Mouse (Mus musculus) liver, embryonic 12.5 days (tissue): ENCODE results near the gene Gp1bb. TPM values are rescaled to one million over a fixed set of nuclear protein-coding genes. Genes with fewer than 3 reads are reported as not detected.

Experiments
- ATAC-seq: fragments of 200-750 bp; cut with Nextera tagmentation; 2 replicates; pipeline ENCODE4 v1.8.0; 2017; ENCODE audit warnings: moderate number of reproducible peaks, mild to moderate bottlenecking, moderate library complexity
- H3K27ac ChIP-seq: fragments of 300-500 bp; sonication (generic); 2 replicates; pipeline ENCODE4 v1.5.1; 2016; ENCODE audit warnings: mild to moderate bottlenecking
- H3K27me3 ChIP-seq: fragments of 300-500 bp; sonication (generic); replicated peaks from 2 replicates; pipeline ENCODE4 v1.6.1; 2016; ENCODE audit warnings: mild to moderate bottlenecking, moderate library complexity
- H3K36me3 ChIP-seq: fragments of 300-500 bp; sonication (generic); 2 replicates; pipeline ENCODE4 v1.6.1; 2016; ENCODE audit warnings: mild to moderate bottlenecking, moderate library complexity
- H3K4me1 ChIP-seq: fragments of 300-500 bp; sonication (generic); 2 replicates; pipeline ENCODE4 v1.6.1; 2016
- H3K4me2 ChIP-seq: fragments of 300-500 bp; sonication (generic); 2 replicates; pipeline ENCODE4 v1.6.1; 2016; ENCODE audit warnings: mild to moderate bottlenecking, moderate library complexity
- H3K4me3 ChIP-seq: fragments of 300-500 bp; sonication (generic); 2 replicates; pipeline ENCODE4 v1.5.1; 2016; ENCODE audit warnings: mild to moderate bottlenecking, moderate library complexity
- H3K9ac ChIP-seq: fragments of 300-500 bp; sonication (generic); 2 replicates; pipeline ENCODE4 v1.6.1; 2016; ENCODE audit warnings: mild to moderate bottlenecking, moderate library complexity
- H3K9me3 ChIP-seq: fragments of 300-500 bp; sonication (generic); replicated peaks from 2 replicates; pipeline ENCODE4 v1.6.1; 2016; ENCODE audit warnings: mild to moderate bottlenecking, moderate library complexity
- WGBS: fragments of 180-500 bp; shearing (Covaris S2); methylation state at CpG from one replicate; pipeline ENCODE4 v1.1.7; 2016; ENCODE audit not compliant: insufficient replicate concordance; 5-methylcytosine and 5-hydroxymethylcytosine counted together
- polyA plus RNA-seq: library from polyadenylated mRNA; unstranded; fragments of >200 nt; fragmentation: Nextera tagmentation; extraction: Ambion mirVana; gene quantifications from 2 replicates; pipeline ENCODE4 v1.2.1, GENCODE M21; 2016

The Gp1bb gene
- polyA plus RNA-seq: 40.8 and 44.2 TPM in 2 replicates

DNA sequence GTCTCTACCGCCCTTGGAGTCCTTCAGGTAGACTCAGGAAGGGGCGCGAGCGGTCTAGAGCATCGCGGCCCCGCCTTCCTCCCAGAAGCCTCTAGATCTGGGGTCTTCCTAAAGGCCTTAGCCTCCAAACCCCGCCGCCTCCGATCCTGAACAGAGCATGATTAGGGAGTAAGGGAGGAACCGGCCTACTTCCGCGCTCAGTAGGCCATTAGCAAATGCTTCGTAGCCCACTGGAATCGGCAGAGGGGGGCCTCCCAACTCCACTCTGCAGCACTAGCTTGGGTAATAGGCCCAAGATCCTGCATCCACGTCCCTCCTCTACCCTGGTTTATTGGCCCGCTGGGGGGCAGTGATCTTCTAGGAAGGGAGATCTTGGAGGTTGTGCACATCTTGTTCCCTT is at the start of gene Gp1bb:
TSS of gene Gp1bb (minus strand) at position 385 of the 400 bp plus-strand sequence.
- WGBS: 7% methylated on average over 17 of the region's 17 CpGs
- Histone ChIP-seq H3K27ac (0 out of 2 replicates have a peak within 1 kb of the TSS, but pooled peaks have one; percentile 1), H3K4me3 (peak within 1 kb of the TSS; percentile 50)

DNA sequence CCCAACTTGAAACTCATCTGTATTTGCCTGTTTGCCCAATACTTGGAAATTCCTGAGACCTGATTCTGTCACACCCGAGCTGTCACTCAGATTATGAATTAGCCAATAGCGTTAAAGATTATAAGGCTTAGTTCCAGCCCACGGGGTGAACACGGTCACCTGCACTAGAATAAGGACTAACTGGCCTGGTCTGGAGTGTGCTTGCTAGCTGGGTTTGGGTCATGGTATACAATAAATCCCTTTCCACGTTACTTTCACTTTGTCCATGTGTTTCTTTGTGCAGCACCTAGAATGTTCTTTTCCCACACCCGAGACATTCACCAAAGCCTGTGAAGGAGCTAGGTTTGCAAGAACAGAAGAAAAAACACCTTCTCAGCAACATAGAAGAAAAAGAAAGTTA is 47.7 kb upstream of the Gp1bb start:
- no peak for ATAC-seq
- H3K9me3 ChIP-seq: no peaks in the 10 kb centered on the region
- no peak overlapping the region for H3K4me3 ChIP-seq
- H3K9ac ChIP-seq: no peak overlapping the region
- H3K27me3 ChIP-seq: peaks cover 23% of the 10 kb centered on the region; the same call in 1 of the 2 replicates
- H3K4me1 ChIP-seq: no peaks in the 10 kb centered on the region
- 53% methylated on average over 6 of the region's 6 CpGs for WGBS
- H3K36me3 ChIP-seq: no peaks in the 10 kb centered on the region
- no peak overlapping the region for H3K4me2 ChIP-seq
- no peak overlapping the region for H3K27ac ChIP-seq

More for the DNA sequence above, at the start of gene Gp1bb:
- peak within 1 kb of the TSS; percentile 72 for H3K4me2 ChIP-seq
- peaks cover 98% of the 10 kb centered on the region for H3K27me3 ChIP-seq
- peaks cover 48% of the 10 kb centered on the region for H3K4me1 ChIP-seq
- no peaks in the 10 kb centered on the region for H3K36me3 ChIP-seq
- no peak for ATAC-seq
- 0 out of 2 replicates have a peak within 1 kb of the TSS, but pooled peaks have one; percentile 28 for H3K9ac ChIP-seq
- no peaks in the 10 kb centered on the region for H3K9me3 ChIP-seq

DNA sequence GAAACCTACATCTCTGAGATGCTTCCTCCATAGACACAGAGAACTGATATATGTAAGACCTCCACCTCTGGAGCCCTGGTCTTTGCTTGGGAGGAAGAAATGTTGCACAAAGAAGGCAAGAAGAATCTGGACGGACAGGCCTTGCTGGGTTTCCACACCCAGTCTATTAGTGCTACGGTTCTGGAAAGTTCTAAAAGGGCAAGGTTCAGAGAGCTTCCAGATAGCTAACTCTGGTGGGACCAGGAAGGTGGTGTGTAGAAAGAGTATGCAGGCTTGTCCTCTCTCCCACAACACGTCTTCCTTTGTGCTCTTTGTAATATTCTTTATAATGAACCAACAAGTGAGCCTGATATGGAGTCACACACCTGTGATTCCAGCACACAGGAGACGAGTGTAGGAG is 36.4 kb upstream of the Gp1bb start:
- H3K4me2 ChIP-seq: no peak overlapping the region
- 59% methylated on average over 4 of the region's 4 CpGs for WGBS
- no peaks in the 10 kb centered on the region for H3K36me3 ChIP-seq

DNA sequence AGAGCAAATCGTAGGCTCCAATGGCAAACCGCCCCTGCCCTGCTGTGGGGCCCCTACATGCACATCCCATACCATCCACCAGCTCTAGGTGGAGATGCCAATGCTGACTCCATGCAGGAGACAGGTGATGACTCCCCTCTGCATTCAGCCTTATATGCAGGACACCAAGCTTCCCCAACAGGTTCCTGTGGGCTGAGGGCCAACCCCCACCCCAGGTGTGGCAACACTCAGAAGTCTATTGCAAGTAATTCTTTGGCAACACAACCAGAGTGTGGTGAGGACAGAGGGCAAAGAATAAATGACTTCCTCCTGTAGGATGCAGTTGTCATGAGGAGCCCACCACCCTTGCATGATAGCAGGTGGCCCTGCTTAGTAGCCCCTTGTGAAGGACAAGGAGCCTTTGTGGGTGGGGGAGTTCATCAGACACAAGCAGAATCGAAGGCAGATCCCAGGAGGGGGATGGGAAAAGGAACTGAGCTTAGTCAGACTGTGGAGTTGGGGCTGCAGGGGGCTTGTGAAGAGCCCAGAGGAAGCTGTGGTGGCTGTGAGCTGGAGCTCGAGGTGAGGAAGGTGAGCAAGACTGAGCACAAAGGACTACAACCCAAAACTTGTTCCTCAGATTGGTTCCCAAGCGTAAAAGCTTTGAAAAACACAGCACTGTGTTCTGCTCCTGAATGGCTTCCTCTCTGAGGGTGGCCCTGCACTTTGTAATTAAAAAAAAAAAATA is 33.3 kb upstream of the Gp1bb start:
- no peak overlapping the region for H3K4me2 ChIP-seq
- no peak overlapping the region for H3K9ac ChIP-seq
- H3K4me3 ChIP-seq: no peak overlapping the region
- no peak for ATAC-seq
- H3K9me3 ChIP-seq: no peaks in the 10 kb centered on the region
- no peaks in the 10 kb centered on the region for H3K36me3 ChIP-seq
- 25% methylated on average over 5 of the region's 5 CpGs for WGBS
- H3K4me1 ChIP-seq: no peaks in the 10 kb centered on the region
- no peak overlapping the region for H3K27ac ChIP-seq
- H3K27me3 ChIP-seq: no peaks in the 10 kb centered on the region; the same call in 1 of the 2 replicates

More for the DNA sequence above, 36.4 kb upstream of the Gp1bb start:
- Histone ChIP-seq H3K4me3 (no peak overlapping the region), H3K27ac (no peak overlapping the region), H3K4me1 (no peaks in the 10 kb centered on the region), H3K27me3 (peaks cover 3% of the 10 kb centered on the region; the same call in 1 of the 2 replicates), H3K9ac (no peak overlapping the region), H3K9me3 (no peaks in the 10 kb centered on the region)
- ATAC-seq: no peak

DNA sequence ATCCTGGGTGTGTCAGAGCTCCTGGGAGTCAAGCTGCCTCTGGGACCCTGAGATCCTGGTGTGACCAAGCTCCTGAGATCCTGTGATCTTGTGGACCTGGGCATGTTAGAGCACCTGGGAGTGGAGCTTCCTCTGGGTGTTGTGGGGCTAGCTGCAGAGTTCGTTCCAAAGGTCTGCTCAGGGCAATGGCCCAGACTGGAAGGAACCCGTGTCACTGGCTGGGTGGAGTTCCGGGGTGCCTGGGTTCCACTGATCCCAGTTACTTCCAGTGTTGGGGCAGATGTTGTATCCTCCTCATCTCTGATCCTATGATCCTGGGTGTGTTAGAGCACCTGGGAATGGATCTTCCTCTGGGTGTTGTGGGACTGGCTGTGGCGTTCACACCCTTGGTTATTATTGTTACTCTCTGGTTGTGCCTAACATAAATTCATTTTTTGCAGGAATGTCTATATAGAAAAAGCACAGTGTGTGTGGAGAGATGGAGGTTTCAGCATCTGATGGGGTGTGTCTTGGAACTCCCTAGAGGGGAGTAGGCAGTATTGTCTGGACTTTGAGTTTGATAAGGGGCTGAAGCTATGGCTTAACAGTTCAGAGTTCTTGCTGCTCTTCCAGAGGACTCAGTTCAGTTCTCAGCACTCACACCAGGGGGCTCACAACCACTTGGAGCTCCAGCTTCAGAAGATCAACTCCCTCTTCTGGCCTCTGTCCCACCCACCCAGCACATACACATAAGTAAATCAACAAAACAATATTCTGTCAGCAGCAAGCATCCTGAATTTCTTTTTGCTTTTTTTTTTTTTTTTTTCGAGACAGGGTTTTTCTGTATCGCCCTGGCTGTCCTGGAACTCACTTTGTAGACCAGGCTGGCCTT is 31.3 kb upstream of the Gp1bb start:
- 76% methylated on average over 6 of the region's 6 CpGs for WGBS
- H3K27me3 ChIP-seq: no peaks in the 10 kb centered on the region; the same call in 1 of the 2 replicates
- no peak for ATAC-seq
- no peaks in the 10 kb centered on the region for H3K36me3 ChIP-seq
- H3K27ac ChIP-seq: no peak overlapping the region
- no peak overlapping the region for H3K9ac ChIP-seq
- H3K9me3 ChIP-seq: no peaks in the 10 kb centered on the region
- H3K4me3 ChIP-seq: no peak overlapping the region
- H3K4me2 ChIP-seq: no peak overlapping the region
- H3K4me1 ChIP-seq: no peaks in the 10 kb centered on the region

DNA sequence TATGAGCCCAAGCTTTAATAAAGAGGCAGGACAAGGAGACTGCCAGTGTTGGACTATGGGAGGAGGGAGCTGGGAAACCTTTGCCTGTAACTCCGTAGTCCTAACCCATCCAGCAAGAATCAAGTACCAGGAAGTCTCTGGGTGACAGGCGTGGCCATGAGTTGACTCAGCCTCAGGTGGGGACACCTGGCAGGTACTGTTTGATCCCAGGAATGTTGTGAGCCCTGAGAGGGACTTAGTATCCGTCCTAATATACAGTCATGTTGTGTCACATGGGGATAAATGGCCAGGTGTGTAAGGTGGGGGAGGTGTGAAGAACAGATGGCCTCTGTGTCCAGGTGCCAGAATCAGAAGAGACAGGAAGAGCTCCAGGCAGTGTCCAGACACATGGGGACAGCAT is 26.9 kb upstream of the Gp1bb start:
- no peak overlapping the region for H3K4me3 ChIP-seq
- no peaks in the 10 kb centered on the region for H3K9me3 ChIP-seq
- H3K36me3 ChIP-seq: no peaks in the 10 kb centered on the region
- H3K27me3 ChIP-seq: no peaks in the 10 kb centered on the region; the same call in 1 of the 2 replicates
- no peak overlapping the region for H3K4me2 ChIP-seq
- 47% methylated on average over 3 of the region's 3 CpGs for WGBS
- no peaks in the 10 kb centered on the region for H3K4me1 ChIP-seq
- ATAC-seq: no peak
- H3K27ac ChIP-seq: no peak overlapping the region
- H3K9ac ChIP-seq: no peak overlapping the region

DNA sequence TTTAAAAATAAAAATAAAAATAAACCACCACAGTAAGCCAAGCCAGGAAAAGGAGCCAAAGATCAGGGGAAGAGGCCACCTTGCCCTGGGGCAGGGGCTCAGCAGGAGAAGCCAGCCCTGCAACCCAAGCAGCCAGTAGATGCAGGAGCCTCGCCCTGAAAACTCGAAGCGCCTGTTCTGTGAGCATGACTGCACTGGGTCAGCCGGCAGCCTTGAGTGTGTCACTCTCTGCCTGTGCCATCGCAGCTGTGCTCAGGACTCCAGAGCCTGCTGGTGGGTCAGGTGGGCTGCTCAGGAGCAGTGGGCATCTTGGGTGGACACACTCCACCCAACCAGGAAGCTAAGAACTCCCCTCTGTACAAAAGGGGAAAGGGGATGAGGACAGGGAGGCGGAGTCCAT is 23.1 kb upstream of the Gp1bb start:
- no peak overlapping the region for H3K4me2 ChIP-seq
- 57% methylated on average over 6 of the region's 6 CpGs for WGBS
- H3K9ac ChIP-seq: no peak overlapping the region
- H3K4me3 ChIP-seq: no peak overlapping the region
- ATAC-seq: no peak
- H3K36me3 ChIP-seq: no peaks in the 10 kb centered on the region
- H3K4me1 ChIP-seq: no peaks in the 10 kb centered on the region
- peaks cover 2% of the 10 kb centered on the region; the same call in 1 of the 2 replicates for H3K27me3 ChIP-seq
- H3K27ac ChIP-seq: no peak overlapping the region
- no peaks in the 10 kb centered on the region for H3K9me3 ChIP-seq

DNA sequence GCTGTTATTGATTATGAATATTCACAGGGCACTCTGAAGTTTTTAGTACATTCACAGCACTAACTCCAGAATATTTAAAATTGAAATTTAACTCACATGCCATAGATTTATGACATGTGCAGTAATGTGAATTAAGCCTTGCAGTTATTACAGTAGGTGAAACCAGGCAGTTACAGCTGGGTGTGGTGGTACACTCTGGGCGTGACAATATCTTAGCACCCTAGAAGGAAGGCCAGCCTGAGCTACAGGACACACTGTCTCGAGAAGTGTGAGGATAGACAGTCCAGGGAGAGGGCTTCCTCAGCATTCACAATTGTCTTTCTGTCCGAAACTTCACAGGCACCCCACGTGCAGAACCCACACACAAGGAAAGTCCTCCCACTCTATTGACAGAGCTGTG is 22.3 kb upstream of the Gp1bb start:
- no peak for ATAC-seq
- no peaks in the 10 kb centered on the region for H3K4me1 ChIP-seq
- no peaks in the 10 kb centered on the region for H3K36me3 ChIP-seq
- H3K9ac ChIP-seq: no peak overlapping the region
- no peaks in the 10 kb centered on the region for H3K9me3 ChIP-seq
- H3K27ac ChIP-seq: no peak overlapping the region
- no peak overlapping the region for H3K4me2 ChIP-seq
- H3K4me3 ChIP-seq: no peak overlapping the region
- 47% methylated on average over 4 of the region's 4 CpGs for WGBS
- H3K27me3 ChIP-seq: peaks cover 6% of the 10 kb centered on the region; the same call in 1 of the 2 replicates

DNA sequence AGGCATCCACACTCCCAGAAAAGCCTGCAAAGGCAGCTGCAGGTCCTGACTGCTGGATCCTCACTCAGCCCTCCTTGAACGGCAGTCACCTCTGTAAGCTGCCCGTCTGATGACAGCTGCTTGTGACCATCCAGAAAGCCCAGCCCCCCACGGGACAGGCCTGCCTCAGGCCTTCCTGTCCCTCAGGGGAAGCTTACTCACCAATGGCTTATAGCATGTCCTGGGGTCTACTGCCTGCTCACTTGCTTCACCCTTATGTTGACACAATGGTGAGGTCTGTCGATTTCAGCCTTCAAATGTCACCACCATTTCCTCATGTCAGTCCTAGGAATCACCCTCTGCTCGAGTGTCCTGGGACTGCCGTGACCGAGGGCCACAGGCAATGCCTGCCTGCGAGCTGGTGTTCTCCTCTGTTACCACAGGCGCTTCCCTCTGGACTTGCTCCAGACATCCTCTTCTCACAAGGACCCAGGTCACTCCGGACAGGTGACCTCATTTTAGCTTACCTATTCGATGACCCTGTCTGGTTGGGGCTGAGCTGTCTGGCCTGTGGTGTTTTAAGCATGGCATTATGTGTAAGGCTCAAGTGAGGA is 21.3 kb upstream of the Gp1bb start:
- Histone ChIP-seq H3K9me3 (no peaks in the 10 kb centered on the region), H3K36me3 (no peaks in the 10 kb centered on the region), H3K9ac (no peak overlapping the region), H3K4me2 (no peak overlapping the region), H3K27ac (no peak overlapping the region), H3K27me3 (peaks cover 9% of the 10 kb centered on the region; the same call in 1 of the 2 replicates), H3K4me1 (no peaks in the 10 kb centered on the region), H3K4me3 (no peak overlapping the region)
- ATAC-seq: no peak
- WGBS: 58% methylated on average over 11 of the region's 11 CpGs

DNA sequence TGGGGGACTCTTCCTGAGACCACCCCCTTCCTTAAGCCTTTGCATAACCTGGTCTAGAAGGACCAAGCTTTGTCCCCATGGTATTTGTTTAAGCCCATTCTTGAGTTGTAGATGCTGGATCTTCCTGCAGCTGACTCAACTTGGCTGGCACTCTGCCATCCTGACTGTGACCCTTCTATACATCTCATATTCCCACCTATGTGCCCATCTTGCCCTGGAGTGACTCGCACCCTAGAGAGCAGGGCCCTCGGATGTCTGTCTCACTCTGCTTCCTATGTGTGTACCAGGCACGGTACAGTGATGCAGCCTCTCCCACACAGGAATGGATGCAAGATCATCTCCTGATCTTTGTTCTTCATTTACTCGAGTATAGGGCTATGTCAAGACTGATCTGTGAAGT is 20.7 kb upstream of the Gp1bb start:
- Histone ChIP-seq H3K4me3 (no peak overlapping the region), H3K27me3 (peaks cover 13% of the 10 kb centered on the region; the same call in 1 of the 2 replicates), H3K27ac (no peak overlapping the region), H3K4me1 (no peaks in the 10 kb centered on the region), H3K36me3 (no peaks in the 10 kb centered on the region), H3K4me2 (no peak overlapping the region), H3K9ac (no peak overlapping the region), H3K9me3 (no peaks in the 10 kb centered on the region)
- ATAC-seq: no peak
- 62% methylated on average over 4 of the region's 4 CpGs for WGBS

DNA sequence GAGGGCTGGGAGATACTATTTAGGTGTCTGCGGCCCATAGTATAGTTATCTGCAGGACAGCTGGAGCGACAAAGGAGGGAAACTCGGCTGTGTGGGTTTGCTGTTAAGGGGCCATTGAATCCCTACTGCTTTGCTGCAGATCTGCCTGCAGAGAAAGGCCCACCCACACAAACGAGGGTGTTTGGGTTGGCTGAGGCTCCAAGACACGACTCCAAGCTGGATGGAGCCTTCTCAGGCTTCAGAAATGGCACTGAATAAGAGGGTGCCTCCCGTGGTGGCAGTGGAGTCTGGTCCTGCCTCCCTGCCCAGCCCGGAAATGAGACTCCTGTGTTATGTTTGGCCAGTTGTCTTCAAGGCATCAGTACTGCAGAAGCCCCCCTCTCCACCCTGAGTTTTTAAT is 20.1 kb upstream of the Gp1bb start:
- no peak overlapping the region for H3K4me2 ChIP-seq
- H3K36me3 ChIP-seq: no peaks in the 10 kb centered on the region
- no peak for ATAC-seq
- 37% methylated on average over 7 of the region's 7 CpGs for WGBS
- no peak overlapping the region for H3K27ac ChIP-seq
- no peak overlapping the region for H3K9ac ChIP-seq
- H3K4me1 ChIP-seq: no peaks in the 10 kb centered on the region
- H3K4me3 ChIP-seq: no peak overlapping the region
- H3K9me3 ChIP-seq: no peaks in the 10 kb centered on the region
- peaks cover 17% of the 10 kb centered on the region; the same call in 1 of the 2 replicates for H3K27me3 ChIP-seq
